Mouse (Mus musculus) myocyte (in vitro differentiated cells): ENCODE data around the gene Frrs1. TPM values are rescaled to one million over a fixed set of nuclear protein-coding genes. Genes with fewer than 3 reads are reported as not detected.
A peak's percentile ranks its signal among the peaks of the same experiment; 100 is the strongest.

Experiments used
- H3K27me3 ChIP-seq: one replicate; pipeline ENCODE4 v1.6.1; 2011; ENCODE audit not compliant: control insufficient read depth, insufficient read depth, insufficient read length
- H3K36me3 ChIP-seq: one replicate; pipeline ENCODE4 v1.6.1; 2011; ENCODE audit not compliant: control insufficient read depth, insufficient read depth
- H3K4me2 ChIP-seq: one replicate; pipeline ENCODE4 v1.6.1; 2011; ENCODE audit warnings: low read depth, control low read depth
- H3K4me3 ChIP-seq: one replicate; pipeline ENCODE4 v1.5.1; 2011; ENCODE audit warnings: mild to moderate bottlenecking, control low read depth, moderate library complexity
- H3K79me2 ChIP-seq: one replicate; pipeline ENCODE4 v1.6.1; 2011; ENCODE audit not compliant: control insufficient read depth, insufficient read depth
- H3ac ChIP-seq: one replicate; pipeline ENCODE4 v1.6.1; 2011; ENCODE audit not compliant: control insufficient read depth, insufficient read length
- CEBPB ChIP-seq: IDR thresholded peaks from 2 replicates; pipeline ENCODE4 v1.6.1; 2011; ENCODE audit warnings: mild to moderate bottlenecking, moderate library complexity; ENCODE audit not compliant: poor library complexity, insufficient read depth, severe bottlenecking
- E2F4 ChIP-seq: IDR thresholded peaks from one replicate; pipeline ENCODE4 v1.6.1; 2011; ENCODE audit warnings: mild to moderate bottlenecking, control low read depth, moderate library complexity; ENCODE audit not compliant: insufficient read depth
- MAX ChIP-seq: IDR thresholded peaks from one replicate; pipeline ENCODE4 v1.6.1; 2011; ENCODE audit warnings: low read depth, mild to moderate bottlenecking, control low read depth
- MYOD1 ChIP-seq, 3 experiments: IDR thresholded peaks; one replicate each; pipeline ENCODE4 v1.6.1; 2011; ENCODE audit warnings: control low read depth in 2 of 3, low read depth in 2 of 3, mild to moderate bottlenecking in 2 of 3, moderate library complexity in 1 of 3; ENCODE audit not compliant: insufficient read length in 2 of 3, control insufficient read depth in 1 of 3
- MYOG ChIP-seq, 3 experiments: IDR thresholded peaks; one replicate each; pipeline ENCODE4 v1.6.1; 2011; ENCODE audit warnings: control low read depth in 2 of 3, low read depth in 2 of 3, mild to moderate bottlenecking in 2 of 3; ENCODE audit not compliant: insufficient read length in 2 of 3, control insufficient read depth in 1 of 3, insufficient read depth in 1 of 3
- POLR2A ChIP-seq: IDR thresholded peaks from one replicate; pipeline ENCODE4 v1.6.1; 2011; ENCODE audit warnings: low read depth, mild to moderate bottlenecking, control low read depth, moderate library complexity; ENCODE audit not compliant: insufficient read length
- POLR2AphosphoS2 ChIP-seq: IDR thresholded peaks from one replicate; pipeline ENCODE4 v1.6.1; 2011; ENCODE audit warnings: low read depth, control low read depth; ENCODE audit not compliant: insufficient read length
- REST ChIP-seq: IDR thresholded peaks from one replicate; pipeline ENCODE4 v1.6.1; 2011; ENCODE audit warnings: mild to moderate bottlenecking, control low read depth, moderate library complexity; ENCODE audit not compliant: insufficient read depth, insufficient read length
- SRF ChIP-seq: IDR thresholded peaks from one replicate; pipeline ENCODE4 v1.6.1; 2011; ENCODE audit warnings: low read depth; ENCODE audit not compliant: control insufficient read depth, insufficient read length
- TCF12 ChIP-seq: IDR thresholded peaks from one replicate; pipeline ENCODE4 v1.6.1; 2011; ENCODE audit warnings: mild to moderate bottlenecking, control low read depth; ENCODE audit not compliant: poor library complexity, insufficient read depth, severe bottlenecking
- TCF3 ChIP-seq: IDR thresholded peaks from one replicate; pipeline ENCODE4 v1.6.1; 2011; ENCODE audit warnings: low read depth, control low read depth; ENCODE audit not compliant: insufficient read length
- USF1 ChIP-seq: IDR thresholded peaks from one replicate; pipeline ENCODE4 v1.6.1; 2011; ENCODE audit warnings: low read depth, mild to moderate bottlenecking, control low read depth, moderate library complexity
- polyA plus RNA-seq: library from polyadenylated mRNA; unstranded; fragments of >200 nt; fragmentation: generic; extraction: Trizol; gene quantifications from one replicate; pipeline ENCODE4 v1.2.1, GENCODE M21; 2012; ENCODE audit warnings: missing spikeins

Gene Frrs1
- polyA plus RNA-seq, 1 experiment: 12.7 TPM

DNA sequence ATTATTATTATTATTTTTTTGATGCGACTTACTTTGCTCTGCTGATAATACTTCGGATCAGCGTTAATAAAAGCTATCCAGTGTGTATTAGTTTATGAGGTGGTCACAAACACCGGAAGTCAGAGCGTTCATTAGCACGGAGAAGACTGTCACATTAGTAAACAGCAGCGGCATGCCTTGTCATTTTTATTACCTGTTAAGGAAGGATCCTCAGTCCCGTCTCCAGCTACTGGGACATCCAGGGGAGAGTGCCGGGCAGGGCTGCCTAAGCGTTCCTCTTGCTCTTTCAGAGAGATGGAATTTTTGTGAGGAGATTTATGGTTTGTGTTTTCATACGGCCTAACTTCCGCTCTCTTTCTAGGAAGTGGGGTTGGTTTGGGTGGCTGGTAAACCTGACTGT, 63.8 kb downstream of the Frrs1 start:
- no peaks in the 10 kb centered on the region for H3K36me3 ChIP-seq
- no peak overlapping the region for H3ac ChIP-seq
- H3K4me2 ChIP-seq: no peak overlapping the region
- H3K79me2 ChIP-seq: no peaks in the 10 kb centered on the region
- no peak for TF ChIP-seq REST
- no peak for TF ChIP-seq MAX
- no peak for TF ChIP-seq TCF12
- TF ChIP-seq SRF: no peak
- no peak for TF ChIP-seq TCF3
- TF ChIP-seq USF1: no peak
- TF ChIP-seq MYOD1 (IDR thresholded peaks at IDR 0.05; ENCODE audit: control insufficient read depth in 1 of 3, insufficient read length in 2 of 3, low read depth in 2 of 3): no peak
- no peak for TF ChIP-seq E2F4
- no peak for TF ChIP-seq MYOG (IDR thresholded peaks at IDR 0.05; ENCODE audit: control insufficient read depth in 1 of 3, insufficient read depth in 1 of 3, insufficient read length in 2 of 3, low read depth in 2 of 3)
- no peak for TF ChIP-seq POLR2A
- no peak for TF ChIP-seq POLR2AphosphoS2
- no peak for TF ChIP-seq CEBPB
- H3K27me3 ChIP-seq: no peaks in the 10 kb centered on the region
- H3K4me3 ChIP-seq: no peak overlapping the region

DNA sequence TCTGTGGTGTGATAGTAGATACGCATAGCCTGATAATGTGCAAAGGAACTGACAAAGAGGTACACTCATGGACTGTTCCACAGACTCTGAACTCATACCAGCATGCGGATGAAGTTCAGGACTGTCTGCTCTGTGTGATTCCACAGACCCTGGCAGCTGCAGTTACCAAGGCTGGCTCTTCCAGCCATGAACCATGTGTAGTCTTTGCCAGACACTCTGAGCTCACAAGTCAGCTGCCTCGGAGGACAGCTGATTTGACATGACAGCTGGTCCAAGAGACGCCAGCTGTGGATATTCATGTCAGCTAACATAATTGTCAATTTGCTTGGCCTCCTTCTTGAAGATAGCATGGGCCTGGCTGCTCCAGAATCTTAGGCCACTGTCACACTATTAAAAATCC, 69.7 kb downstream of the Frrs1 start:
- H3K4me3 ChIP-seq: no peak overlapping the region
- H3K4me2 ChIP-seq: peak overlapping the region; percentile 58
- H3K36me3 ChIP-seq: no peaks in the 10 kb centered on the region
- no peaks in the 10 kb centered on the region for H3K27me3 ChIP-seq
- H3K79me2 ChIP-seq: no peaks in the 10 kb centered on the region
- TF ChIP-seq TCF3: peak; percentile 98
- TF ChIP-seq REST: no peak
- peak; percentile 99 for TF ChIP-seq TCF12
- peak; percentile 4 for TF ChIP-seq SRF
- TF ChIP-seq MAX: no peak
- peak; percentile 34 for TF ChIP-seq USF1
- peak; percentile 96 to 100 (median 100) for TF ChIP-seq MYOG (IDR thresholded peaks at IDR 0.05; ENCODE audit: control insufficient read depth in 1 of 3, insufficient read depth in 1 of 3, insufficient read length in 2 of 3, low read depth in 2 of 3)
- peak; percentile 99 to 100 (median 100) for TF ChIP-seq MYOD1 (IDR thresholded peaks at IDR 0.05; ENCODE audit: control insufficient read depth in 1 of 3, insufficient read length in 2 of 3, low read depth in 2 of 3)
- peak; percentile 18 for TF ChIP-seq POLR2A
- TF ChIP-seq E2F4: no peak
- no peak for TF ChIP-seq POLR2AphosphoS2
- no peak overlapping the region for H3ac ChIP-seq

DNA sequence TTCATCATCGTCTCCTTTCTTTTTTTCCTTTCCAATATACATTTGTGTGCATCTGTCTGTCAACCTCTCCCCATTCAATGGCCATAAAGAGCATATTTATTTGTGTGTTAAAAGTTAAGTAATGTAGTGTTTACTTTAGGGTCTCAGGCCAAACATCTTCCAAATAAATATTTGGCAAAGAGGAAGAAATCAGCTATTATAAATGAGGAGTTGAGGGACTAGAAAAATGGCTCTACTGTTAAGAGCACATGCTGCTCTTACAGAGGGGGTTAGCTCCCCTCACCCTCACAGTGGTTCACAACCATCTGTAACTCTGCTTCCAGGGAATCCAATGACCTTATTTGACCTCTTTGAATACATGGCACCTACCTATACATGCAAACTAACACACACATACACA, 73.9 kb downstream of the Frrs1 start:
- Histone ChIP-seq H3K27me3 (no peaks in the 10 kb centered on the region), H3ac (no peak overlapping the region)
- TF ChIP-seq E2F4 (no peak), SRF (no peak), USF1 (no peak)

DNA sequence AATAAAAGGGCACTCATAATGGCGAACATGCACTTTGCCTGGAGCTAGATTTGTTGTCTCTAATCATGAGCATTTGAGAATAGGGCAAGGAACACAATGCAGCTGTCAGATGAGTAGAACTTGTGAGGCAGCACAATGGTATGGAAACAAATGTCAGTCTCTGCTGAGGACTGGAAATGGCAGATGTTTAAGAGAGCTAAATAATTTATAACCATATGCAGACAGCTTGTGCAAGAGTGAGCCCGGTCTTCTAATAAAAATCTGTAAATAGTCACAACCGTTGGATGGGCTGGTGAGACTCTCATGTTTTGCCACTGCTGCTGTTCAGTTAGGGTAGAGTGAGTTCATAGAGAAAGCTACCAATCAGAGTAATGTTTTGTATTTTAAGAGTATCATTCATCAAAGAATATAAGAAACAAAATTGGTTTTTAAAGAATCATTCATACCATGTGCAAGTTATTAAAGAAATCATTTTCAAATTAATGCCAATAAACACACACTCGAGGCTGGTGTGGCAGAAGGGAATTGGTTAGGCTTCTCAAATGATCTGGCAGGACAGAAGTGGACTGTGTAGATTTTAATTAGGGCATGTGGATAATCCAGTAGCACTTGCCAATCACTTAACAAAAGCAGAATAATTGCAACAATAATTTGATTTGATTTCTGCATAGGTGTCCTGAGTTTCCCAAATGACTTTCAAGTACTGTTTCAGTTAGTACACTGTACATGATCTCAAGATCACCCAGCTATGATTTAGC, 77.8 kb downstream of the Frrs1 start:
- TF ChIP-seq MYOG (IDR thresholded peaks at IDR 0.05; ENCODE audit: control insufficient read depth in 1 of 3, insufficient read depth in 1 of 3, insufficient read length in 2 of 3, low read depth in 2 of 3): peak in 1 of 3 experiments; percentile 5
- TF ChIP-seq E2F4: no peak
- peak in 2 of 3 experiments; percentile 34 to 71 for TF ChIP-seq MYOD1 (IDR thresholded peaks at IDR 0.05; ENCODE audit: control insufficient read depth in 1 of 3, insufficient read length in 2 of 3, low read depth in 2 of 3)
- Histone ChIP-seq H3K4me3 (no peak overlapping the region), H3K79me2 (no peaks in the 10 kb centered on the region), H3ac (no peak overlapping the region), H3K36me3 (no peaks in the 10 kb centered on the region), H3K4me2 (no peak overlapping the region), H3K27me3 (no peaks in the 10 kb centered on the region)

More for the DNA sequence above, 73.9 kb downstream of the Frrs1 start:
- no peaks in the 10 kb centered on the region for H3K36me3 ChIP-seq
- no peaks in the 10 kb centered on the region for H3K79me2 ChIP-seq
- no peak overlapping the region for H3K4me3 ChIP-seq
- H3K4me2 ChIP-seq: no peak overlapping the region

DNA sequence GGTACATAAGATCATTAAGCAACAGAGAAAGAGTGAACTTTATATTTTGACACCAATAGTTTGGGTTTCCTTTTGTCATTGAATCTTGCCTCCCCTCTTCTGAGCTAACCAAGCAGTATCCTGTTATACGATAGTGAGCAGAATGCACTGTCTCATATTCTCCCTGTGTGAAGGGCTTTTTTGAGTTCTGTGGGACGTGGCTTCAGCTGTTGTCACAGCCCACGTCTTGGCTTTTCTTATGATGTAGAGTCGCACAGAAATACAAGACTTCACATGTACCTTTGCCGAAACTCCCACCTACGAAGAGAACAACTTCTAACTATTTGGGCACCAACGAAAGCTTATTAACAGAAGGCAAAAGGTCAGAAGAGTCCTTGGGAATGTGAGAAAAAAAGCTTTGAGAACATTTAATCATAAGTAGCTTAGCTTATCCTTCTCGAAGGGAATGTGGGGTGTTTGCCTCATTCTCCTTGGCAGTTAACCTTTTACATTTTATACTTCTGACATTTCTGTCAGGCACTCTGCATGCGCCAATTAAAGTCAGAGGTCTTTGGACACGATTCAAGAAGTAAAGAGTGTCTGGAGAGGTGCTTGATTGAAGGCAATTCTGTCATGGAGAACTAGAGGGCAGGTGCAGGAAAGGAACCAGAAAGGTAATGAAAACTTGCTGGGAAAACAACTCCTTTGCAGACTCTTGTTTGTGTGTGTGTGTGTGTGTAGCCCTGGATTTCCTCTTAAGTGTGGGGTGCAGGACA, 81.7 kb downstream of the Frrs1 start:
- H3K79me2 ChIP-seq: no peaks in the 10 kb centered on the region
- no peak overlapping the region for H3ac ChIP-seq
- H3K4me3 ChIP-seq: no peak overlapping the region
- no peak for TF ChIP-seq REST
- TF ChIP-seq MYOD1 (IDR thresholded peaks at IDR 0.05; ENCODE audit: control insufficient read depth in 1 of 3, insufficient read length in 2 of 3, low read depth in 2 of 3): peak in 2 of 3 experiments; percentile 40 to 42
- H3K36me3 ChIP-seq: no peaks in the 10 kb centered on the region
- H3K4me2 ChIP-seq: peak overlapping the region; percentile 14
- H3K27me3 ChIP-seq: no peaks in the 10 kb centered on the region
